Mouse (Mus musculus) brain, embryonic 18.5 days (tissue): ENCODE results near the gene Sp2.

ENCODE experiments used
- DNase-seq: peaks from one replicate; pipeline ENCODE4 v3.0.0-alpha.2; 2012; ENCODE audit warnings: low read depth, low spot score

The Sp2 gene

GRCm38 (mm10) chr11:96982859-96983258 is at the start of gene Sp2:
Gene Sp2 (minus strand): TSS chr11:96982959.
- DNase-seq: no peak

GRCm38 (mm10) chr11:97032499-97032898 is 49.7 kb upstream of the Sp2 start:
- no peak for DNase-seq

GRCm38 (mm10) chr11:97031977-97032376 is 49.2 kb upstream of the Sp2 start:
- DNase-seq: no peak

GRCm38 (mm10) chr11:97030426-97030825 is 47.7 kb upstream of the Sp2 start:
- DNase-seq: no peak

GRCm38 (mm10) chr11:97029686-97030417 is 47.1 kb upstream of the Sp2 start, which contains the start of gene Scrn2:
Gene Scrn2 (plus strand): TSS chr11:97029938.
- DNase-seq: no peak

GRCm38 (mm10) chr11:97025721-97026344 is 43.1 kb upstream of the Sp2 start:
- DNase-seq: no peak

GRCm38 (mm10) chr11:97024977-97025376 is 42.2 kb upstream of the Sp2 start:
- no peak for DNase-seq

GRCm38 (mm10) chr11:97021873-97022484 is 39.2 kb upstream of the Sp2 start:
- DNase-seq: no peak

GRCm38 (mm10) chr11:97021121-97021765 is 38.5 kb upstream of the Sp2 start:
- DNase-seq: no peak

- no peak for DNase-seq
Measured at GRCm38 (mm10) chr11:97019345-97019708, 36.6 kb upstream of the Sp2 start.

- DNase-seq: no peak
Measured at GRCm38 (mm10) chr11:97018583-97019344, 36.0 kb upstream of the Sp2 start.

GRCm38 (mm10) chr11:97017696-97018582 is 35.2 kb upstream of the Sp2 start:
- no peak for DNase-seq

GRCm38 (mm10) chr11:97013121-97013670 is 30.4 kb upstream of the Sp2 start, which contains the start of gene Sp6:
Gene Sp6 (plus strand): TSS chr11:97013394.
- DNase-seq: no peak

- no peak for DNase-seq
Measured at GRCm38 (mm10) chr11:97009198-97009790, 26.5 kb upstream of the Sp2 start.

GRCm38 (mm10) chr11:97007093-97007794 is 24.5 kb upstream of the Sp2 start:
- no peak for DNase-seq

- no peak for DNase-seq
Measured at GRCm38 (mm10) chr11:97003170-97003569, 20.4 kb upstream of the Sp2 start.

GRCm38 (mm10) chr11:96997380-96997956 is 14.7 kb upstream of the Sp2 start:
- DNase-seq: no peak

GRCm38 (mm10) chr11:96996773-96997379 is 14.1 kb upstream of the Sp2 start:
- DNase-seq: no peak
